Mouse (Mus musculus) cortical plate, adult 2 months (tissue): Measurements from ENCODE around the gene Pdcd7.

Experiments
- CTCF ChIP-seq: fragments of 200-500 bp; IDR thresholded peaks from 2 replicates; pipeline ENCODE4 v1.5.1; 2011; ENCODE audit warnings: mild to moderate bottlenecking, control low read depth, low read length; ENCODE audit not compliant: insufficient read depth; ENCODE audit errors: extremely low read depth
- POLR2A ChIP-seq: fragments of 200-500 bp; IDR thresholded peaks from 2 replicates; pipeline ENCODE4 v1.6.1; 2011; ENCODE audit warnings: mild to moderate bottlenecking, low read length, control low read depth; ENCODE audit not compliant: insufficient read depth; ENCODE audit errors: extremely low read depth

DNA sequence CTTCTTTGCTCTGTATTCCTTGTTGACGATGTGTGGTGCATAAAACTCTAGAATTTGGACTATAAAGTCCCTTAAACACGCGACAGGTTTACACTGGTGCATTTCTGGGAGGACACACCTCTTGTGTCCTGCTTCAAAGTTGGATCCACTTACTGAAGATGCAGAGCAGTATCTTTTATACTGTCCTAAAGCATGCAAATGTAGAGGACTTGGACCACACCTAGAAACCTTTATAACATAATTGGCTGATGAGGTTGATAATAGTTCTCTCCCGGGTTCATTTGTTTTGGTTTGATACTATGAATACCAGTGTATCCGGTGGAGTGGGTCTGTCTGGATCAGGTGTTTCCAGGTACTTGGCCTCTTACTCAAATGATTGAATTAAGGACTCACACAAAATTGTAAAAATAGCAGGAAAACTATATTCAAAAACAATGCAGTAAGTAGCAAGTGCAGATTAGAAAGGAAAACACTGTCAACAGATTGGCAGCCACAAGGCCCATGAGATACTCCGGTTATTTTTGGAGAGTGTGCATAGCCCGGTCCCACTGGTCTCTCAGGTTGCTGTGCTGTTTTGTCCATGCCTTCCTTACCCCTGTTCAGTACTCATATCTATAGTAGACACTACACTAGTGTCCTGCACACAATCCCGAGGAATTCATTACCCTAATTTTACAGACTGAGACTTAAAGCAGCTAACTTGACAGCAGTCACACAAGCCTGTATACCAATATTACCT lies 1.4 kb downstream of the Pdcd7 start:
- TF ChIP-seq POLR2A (no peak), CTCF (no peak)
